Mouse (Mus musculus) kidney, adult 11 months (tissue): ENCODE results near the gene Rhot1.
A peak's percentile ranks its signal among the peaks of the same experiment; 100 is the strongest.
"Not testable (repeated sequence)": the region's sequence is repeated elsewhere in the genome, so short reads cannot be mapped to it uniquely, and the experiment has no call there.

Experiments
- DNase-seq: peaks from one replicate; pipeline ENCODE4 v3.0.0; 2022

Rhot1 gene

GRCm38 (mm10) chr11:80208860-80209800 is at the start of gene Rhot1:
Gene Rhot1 (plus strand): TSS chr11:80209019.
- peak; percentile 96 for DNase-seq

DNA sequence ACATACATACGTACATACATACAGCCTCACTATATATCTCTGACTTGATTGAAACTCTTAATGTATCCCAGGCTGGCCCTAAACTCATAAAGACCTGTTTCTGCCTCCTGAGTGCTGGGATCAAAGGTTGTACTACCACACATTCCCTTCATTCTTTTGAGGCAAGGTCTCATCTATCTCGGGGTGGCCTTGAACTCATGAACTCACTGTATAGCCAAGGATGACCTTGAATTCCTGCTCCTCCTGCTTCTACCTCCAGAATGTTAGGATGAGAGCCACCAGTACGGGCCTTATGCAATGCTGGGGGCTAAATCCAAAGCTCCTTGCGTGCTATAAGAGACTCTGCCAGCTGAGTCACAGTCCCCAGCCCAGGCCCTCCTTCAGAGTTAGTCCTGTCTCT is 47.8 kb upstream of the Rhot1 start:
- no peak for DNase-seq

DNA sequence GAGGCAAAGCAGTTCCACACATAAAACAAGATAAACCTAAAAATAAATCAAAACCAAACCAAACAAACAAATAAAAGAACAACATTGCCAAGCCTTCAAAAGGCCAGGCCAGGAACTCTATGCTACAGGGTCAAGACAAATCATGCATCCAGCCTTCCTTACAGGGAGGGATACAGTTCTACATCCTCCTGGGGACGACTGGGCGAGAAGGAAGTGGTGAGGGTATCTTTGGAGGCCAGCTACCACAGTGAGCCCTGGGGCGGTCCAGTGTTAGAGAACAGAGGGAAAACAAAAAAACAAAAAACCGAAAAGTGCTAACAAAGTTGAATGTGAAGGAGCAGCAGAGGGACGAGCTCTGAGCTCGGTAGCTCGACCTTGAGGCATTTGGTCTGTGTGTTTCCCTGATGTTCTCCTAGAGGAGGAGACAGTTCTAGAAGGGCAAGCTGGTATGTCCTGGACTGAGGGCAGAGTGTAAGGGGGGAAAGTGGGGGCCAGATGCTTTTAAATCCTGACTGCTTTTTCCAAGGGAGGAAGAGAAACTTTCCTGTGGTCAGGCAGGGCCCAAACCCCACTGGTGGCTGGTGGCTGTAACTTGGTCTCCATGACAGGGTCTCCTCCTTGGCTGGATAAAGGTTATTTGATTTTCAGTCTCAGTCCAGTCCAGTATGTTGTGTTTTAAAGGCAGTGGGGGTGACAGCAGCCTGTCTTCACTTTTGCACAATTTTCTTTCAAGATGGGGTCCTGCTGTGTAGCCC is 45.3 kb upstream of the Rhot1 start:
- DNase-seq, result no peak

- peak; percentile 74 for DNase-seq
These were observed 44.6 kb upstream of the Rhot1 start for GRCm38 (mm10) chr11:80164224-80164623.

- no peak for DNase-seq
These were observed 40.7 kb upstream of the Rhot1 start for GRCm38 (mm10) chr11:80168121-80168520.

DNA sequence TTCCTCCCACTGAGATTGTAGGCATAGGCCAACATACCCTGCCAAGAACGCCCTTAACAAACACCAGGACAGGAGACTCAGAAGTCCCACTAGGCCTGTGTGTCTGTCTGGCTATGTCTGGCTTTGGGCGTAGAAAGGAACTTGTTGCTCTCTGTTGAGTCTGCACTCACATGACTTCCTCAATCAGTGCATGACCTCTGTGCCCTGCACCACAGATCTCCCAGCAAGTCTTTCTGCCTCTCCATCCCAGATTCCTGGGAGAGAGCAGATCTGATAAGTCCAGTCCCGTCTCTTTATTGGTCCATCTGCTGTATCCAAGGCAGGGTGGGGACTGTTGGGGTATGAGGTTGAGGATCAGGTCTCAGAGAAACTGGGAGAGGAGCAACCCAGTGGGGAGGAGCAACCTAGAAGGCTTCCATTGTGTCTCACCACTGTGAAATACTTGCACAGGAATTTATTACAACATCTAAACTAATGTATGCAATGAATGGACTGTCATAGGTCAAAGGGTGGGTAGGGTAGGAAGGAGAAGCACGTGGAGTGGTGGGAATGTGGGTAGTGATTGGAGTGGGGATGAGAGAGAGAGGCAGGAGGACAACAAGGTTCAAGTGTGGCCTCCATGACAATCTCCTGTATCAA is 40.1 kb upstream of the Rhot1 start:
- DNase-seq, result no peak

DNA sequence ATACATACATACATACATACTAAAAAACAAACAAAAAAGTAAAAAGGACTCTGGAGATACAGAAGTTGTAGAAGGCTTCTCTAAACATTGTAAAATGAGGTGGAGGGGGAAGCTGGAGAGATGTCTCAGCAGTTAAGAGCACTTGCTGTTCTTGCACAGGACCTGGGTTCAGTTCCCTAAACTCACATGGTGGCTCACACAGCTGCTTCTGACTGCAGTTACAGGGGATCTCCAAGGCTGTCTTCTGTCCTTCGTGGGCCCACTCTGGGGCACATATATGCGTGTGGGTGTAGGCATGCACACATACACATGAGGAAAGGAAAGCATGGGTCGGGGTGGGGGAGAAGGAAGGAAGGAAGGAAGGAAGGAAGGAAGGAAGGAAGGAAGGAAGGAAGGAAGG is 39.2 kb upstream of the Rhot1 start:
- DNase-seq, result no peak

- DNase-seq, result no peak
These were observed 38.5 kb upstream of the Rhot1 start for GRCm38 (mm10) chr11:80170351-80170750.

- peak; percentile 92 for DNase-seq
These were observed 36.9 kb upstream of the Rhot1 start for GRCm38 (mm10) chr11:80171884-80172283.

GRCm38 (mm10) chr11:80173963-80174670 is 34.7 kb upstream of the Rhot1 start:
- no peak for DNase-seq

GRCm38 (mm10) chr11:80176911-80177895 is 31.6 kb upstream of the Rhot1 start:
- DNase-seq, result no peak

DNA sequence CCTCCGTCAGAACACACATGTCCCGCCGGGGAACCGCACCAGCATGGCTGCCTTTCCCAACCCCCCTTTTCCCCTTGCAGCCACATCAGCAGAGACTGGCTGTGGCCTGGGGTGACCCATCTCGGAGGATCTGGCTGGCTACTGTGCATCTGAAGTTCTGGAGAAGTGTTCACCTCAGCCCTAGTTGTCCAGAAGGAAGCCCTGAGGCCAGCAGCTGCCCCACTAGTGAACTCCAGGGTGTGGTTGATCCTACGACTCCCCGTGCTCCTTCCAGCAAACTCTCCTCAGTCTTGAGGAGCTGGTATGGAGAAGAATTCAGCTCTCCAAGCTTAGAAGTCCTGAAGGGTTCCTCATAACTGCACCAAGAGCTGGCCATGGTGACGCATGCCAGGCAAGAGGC is 30.5 kb upstream of the Rhot1 start:
- DNase-seq, result no peak

- DNase-seq, result no peak
These were observed 27.6 kb upstream of the Rhot1 start for GRCm38 (mm10) chr11:80181021-80181749.

GRCm38 (mm10) chr11:80183054-80183704 is 25.6 kb upstream of the Rhot1 start:
- DNase-seq, result not testable (repeated sequence)

- peak; percentile 92 for DNase-seq
These were observed 25.0 kb upstream of the Rhot1 start, which contains the start of gene Rnf135 for GRCm38 (mm10) chr11:80183705-80184255. Gene Rnf135 (plus strand): TSS chr11:80183851.

DNA sequence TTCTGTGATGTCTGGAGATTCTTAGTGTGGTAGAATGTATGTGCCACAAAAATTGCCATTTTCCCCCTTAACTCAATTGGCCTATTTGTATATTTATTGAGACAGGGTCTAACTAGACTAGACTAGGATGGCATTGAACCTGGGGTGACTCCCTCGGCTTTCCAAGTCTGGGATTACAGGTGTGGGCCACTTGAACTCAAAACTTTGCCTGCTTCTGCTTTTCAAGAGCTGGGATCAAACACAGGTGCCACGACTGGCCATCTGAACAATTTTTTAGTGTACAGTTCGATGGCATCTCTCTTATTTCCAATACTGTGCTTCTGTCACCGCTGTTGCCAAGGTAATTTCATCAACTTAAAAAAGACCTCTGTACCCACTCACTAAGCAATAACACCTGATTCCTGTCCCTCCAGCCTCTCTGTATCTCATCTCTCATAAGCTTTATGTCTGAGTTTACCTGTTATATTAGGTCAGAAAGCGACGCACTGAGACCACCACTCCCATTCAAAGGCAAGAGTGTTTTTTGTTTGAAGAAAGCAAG is 24.2 kb upstream of the Rhot1 start:
- no peak for DNase-seq

DNA sequence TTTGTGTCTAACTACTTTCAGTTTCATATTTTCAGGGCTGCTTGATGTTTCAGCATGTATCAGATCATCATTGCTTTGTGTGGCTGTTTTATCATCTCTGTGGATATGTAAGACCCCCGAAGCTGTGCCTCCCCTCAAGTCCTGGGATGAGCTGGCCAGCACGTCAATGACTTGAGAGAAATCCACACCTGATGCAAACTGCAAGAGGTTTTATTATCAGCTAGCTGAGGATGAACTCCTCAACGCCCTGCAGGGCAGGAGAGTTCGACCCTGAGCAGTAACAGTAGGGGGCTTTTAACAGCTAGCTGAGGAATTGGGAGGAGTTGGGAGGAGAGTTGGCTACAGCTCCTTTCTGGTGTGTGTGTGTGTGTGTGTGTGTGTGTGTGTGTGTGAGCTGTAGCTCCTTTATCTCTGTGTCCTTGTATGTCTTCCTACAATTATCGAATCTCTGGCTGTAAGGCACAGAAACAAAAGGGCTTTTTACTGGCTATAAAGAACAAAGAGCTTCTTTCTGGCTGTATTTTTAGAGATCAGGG is 23.3 kb upstream of the Rhot1 start:
- DNase-seq, result not testable (repeated sequence)

DNA sequence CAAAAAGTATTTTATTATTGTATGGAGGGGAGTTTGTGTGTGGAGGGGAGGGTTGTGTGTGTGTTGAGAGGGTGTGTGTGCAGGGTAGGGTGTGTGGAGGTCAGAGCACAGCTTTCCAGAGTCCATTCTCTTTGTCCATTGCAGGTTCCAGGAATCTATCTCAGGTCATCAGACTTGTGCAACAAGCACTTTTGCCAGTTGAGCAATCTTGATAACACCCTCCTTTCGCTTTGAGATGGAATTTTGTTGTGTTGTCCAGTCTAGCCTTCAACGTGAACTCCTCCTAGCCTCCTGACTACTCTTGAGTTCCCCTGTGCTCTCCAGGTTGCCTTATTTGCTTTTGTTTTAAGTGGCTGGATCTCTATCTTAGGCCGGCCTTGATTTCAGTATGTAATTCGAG is 18.5 kb upstream of the Rhot1 start:
- DNase-seq, result no peak

DNA sequence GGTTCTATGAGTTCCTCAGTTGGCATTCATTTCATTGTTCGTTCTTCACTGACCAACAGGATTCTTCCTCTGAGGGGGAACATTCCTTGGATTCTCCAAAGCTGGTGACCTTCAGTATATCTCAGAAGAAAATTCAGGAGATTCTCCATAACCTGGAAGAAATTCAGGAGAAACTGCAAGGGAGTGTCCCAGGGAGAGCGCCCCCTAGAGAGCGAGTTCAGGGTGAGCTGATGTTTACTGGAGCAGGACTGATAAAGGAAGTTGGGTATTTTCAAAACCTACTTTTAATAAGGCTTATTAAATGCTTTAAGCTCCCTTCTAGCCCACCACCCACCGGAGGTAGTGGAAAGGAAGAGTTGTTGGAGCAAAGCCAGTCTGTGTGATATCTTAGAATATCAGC is 15.0 kb upstream of the Rhot1 start:
- no peak for DNase-seq
